Mouse (Mus musculus) forebrain, embryonic 12.5 days (tissue): ENCODE data around the gene Plcl1. TPM values are rescaled to one million over a fixed set of nuclear protein-coding genes. Genes with fewer than 3 reads are reported as not detected.

Experiments
- ATAC-seq: fragments of 200-750 bp; cut with Nextera tagmentation; 2 replicates; pipeline ENCODE4 v1.8.0; 2017; ENCODE audit warnings: moderate TSS enrichment; ENCODE audit not compliant: low FRiP score
- H3K27ac ChIP-seq: fragments of 300-500 bp; sonication (generic); 2 replicates; pipeline ENCODE4 v1.5.1; 2016; ENCODE audit warnings: mild to moderate bottlenecking
- H3K27me3 ChIP-seq: fragments of 300-500 bp; sonication (generic); 2 replicates; pipeline ENCODE4 v1.6.1; 2016; ENCODE audit warnings: mild to moderate bottlenecking
- H3K36me3 ChIP-seq: fragments of 300-500 bp; sonication (generic); replicated peaks from 2 replicates; pipeline ENCODE4 v1.6.1; 2016; ENCODE audit warnings: mild to moderate bottlenecking
- H3K4me1 ChIP-seq: fragments of 300-500 bp; sonication (generic); 2 replicates; pipeline ENCODE4 v1.6.1; 2016
- H3K4me2 ChIP-seq: fragments of 300-500 bp; sonication (generic); 2 replicates; pipeline ENCODE4 v1.6.1; 2016; ENCODE audit warnings: mild to moderate bottlenecking, moderate library complexity
- H3K4me3 ChIP-seq: fragments of 300-500 bp; sonication (generic); replicated peaks from 2 replicates; pipeline ENCODE4 v1.5.1; 2016; ENCODE audit warnings: mild to moderate bottlenecking
- H3K9ac ChIP-seq: fragments of 300-500 bp; sonication (generic); 2 replicates; pipeline ENCODE4 v1.6.1; 2016; ENCODE audit warnings: mild to moderate bottlenecking
- H3K9me3 ChIP-seq: fragments of 300-500 bp; sonication (generic); 2 replicates; pipeline ENCODE4 v1.6.1; 2016
- WGBS: fragments of 180-500 bp; shearing (Covaris S2); methylation state at CpG from one replicate; pipeline ENCODE4 v1.1.7; 2016; 5-methylcytosine and 5-hydroxymethylcytosine counted together
- polyA plus RNA-seq: library from polyadenylated mRNA; unstranded; fragments of >200 nt; fragmentation: Nextera tagmentation; extraction: Ambion mirVana; gene quantifications from 2 replicates; pipeline ENCODE4 v1.2.1, GENCODE M21; 2016

Plcl1 gene
- polyA plus RNA-seq, 1 experiment from 2014 or later, result 4.2 TPM

DNA sequence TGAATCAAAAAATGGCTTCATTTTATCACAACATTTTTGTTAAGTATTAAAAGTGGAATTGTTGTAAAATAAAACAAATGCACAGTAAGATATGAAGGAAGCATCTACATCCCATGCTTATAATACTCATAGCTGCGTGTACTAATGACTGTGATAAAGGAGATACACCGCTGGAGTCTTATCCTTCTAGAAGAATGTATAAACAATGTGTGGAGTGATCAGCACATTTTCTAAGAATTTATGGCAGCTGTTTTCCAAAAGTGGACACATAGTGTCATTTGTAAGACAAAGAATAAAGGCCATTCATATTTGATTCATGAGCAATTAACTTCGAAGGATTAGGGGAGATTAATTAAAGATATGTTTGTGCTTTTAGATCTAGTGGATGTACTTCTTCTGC, 148.7 kb downstream of the Plcl1 start:
- Histone ChIP-seq H3K36me3 (no peaks in the 10 kb centered on the region), H3K27me3 (no peaks in the 10 kb centered on the region), H3K9me3 (no peaks in the 10 kb centered on the region), H3K27ac (no peak overlapping the region), H3K4me1 (no peaks in the 10 kb centered on the region), H3K9ac (no peak overlapping the region), H3K4me2 (no peak overlapping the region), H3K4me3 (no peak overlapping the region)
- no peak for ATAC-seq
- 81% methylated on average over 3 of the region's 3 CpGs for WGBS

DNA sequence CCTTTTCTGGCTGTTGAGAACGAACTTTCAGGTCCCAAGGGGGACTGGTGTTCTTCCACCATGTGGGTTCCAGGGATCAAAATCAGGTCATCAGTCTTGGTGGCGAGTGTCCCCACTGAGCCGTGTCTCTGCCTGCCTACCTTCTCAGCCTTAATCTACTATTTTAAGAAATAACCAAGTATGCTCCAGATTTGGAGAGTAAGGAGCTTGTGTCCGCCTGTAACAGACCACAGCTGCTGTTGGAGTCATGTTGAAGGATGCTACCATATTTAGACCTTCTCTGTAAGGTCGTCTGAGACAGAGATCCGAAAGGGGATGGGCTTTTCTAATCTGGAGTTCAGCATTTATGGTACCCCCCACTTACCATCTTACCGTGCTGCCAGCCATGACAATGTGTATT, 152.2 kb downstream of the Plcl1 start:
- WGBS, result 87% methylated on average over 7 of the region's 7 CpGs

DNA sequence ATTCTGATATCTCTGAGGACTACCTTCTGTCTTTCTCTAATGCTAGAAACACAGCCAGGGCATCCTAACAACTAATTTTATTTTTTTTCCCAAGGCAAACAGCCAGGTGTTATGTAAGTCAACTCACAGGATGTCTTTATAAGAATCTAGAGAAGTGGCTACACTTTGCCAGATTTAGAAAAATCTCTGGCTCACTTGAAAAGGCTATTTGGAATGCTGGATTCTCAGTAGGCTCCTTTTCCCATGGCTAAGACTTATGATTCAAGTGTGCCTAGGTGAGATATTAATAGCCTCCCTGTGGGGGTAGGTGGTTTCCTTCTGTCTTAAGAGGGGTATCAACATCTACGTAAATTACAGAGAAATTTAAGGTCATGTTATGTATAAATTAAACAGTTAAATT, 152.7 kb downstream of the Plcl1 start:
- H3K27ac ChIP-seq, result no peak overlapping the region
- 86% methylated on average over 1 of the region's 1 CpGs for WGBS

More for the DNA sequence above, 152.2 kb downstream of the Plcl1 start:
- H3K4me2 ChIP-seq, result no peak overlapping the region
- no peaks in the 10 kb centered on the region for H3K36me3 ChIP-seq
- ATAC-seq, result no peak
- H3K27me3 ChIP-seq, result no peaks in the 10 kb centered on the region
- no peaks in the 10 kb centered on the region for H3K4me1 ChIP-seq
- H3K9ac ChIP-seq, result no peak overlapping the region
- H3K27ac ChIP-seq, result no peak overlapping the region
- H3K4me3 ChIP-seq, result no peak overlapping the region
- no peaks in the 10 kb centered on the region for H3K9me3 ChIP-seq

DNA sequence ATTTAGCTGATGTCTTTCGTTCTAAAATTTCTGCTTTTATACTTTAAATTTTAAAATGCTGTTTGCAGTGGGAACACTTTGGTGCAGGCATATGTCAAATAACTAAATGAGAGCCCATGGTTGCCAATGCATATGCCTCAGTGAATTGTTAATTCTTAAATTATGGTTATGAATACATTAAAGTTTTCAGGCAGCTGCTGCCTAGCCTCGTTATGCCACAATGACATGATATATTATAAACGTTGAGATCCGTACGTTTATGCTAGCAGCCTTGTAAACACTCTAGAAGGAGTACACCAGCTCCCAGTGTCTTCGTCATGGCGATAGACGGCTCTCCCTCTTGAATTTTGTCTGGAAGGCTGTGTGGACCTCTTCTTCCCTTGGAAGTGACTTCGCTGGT, 154.3 kb downstream of the Plcl1 start:
- WGBS, result 82% methylated on average over 9 of the region's 9 CpGs
- Histone ChIP-seq H3K36me3 (no peaks in the 10 kb centered on the region), H3K4me3 (no peak overlapping the region), H3K9ac (no peak overlapping the region), H3K4me2 (no peak overlapping the region), H3K4me1 (no peaks in the 10 kb centered on the region), H3K9me3 (no peaks in the 10 kb centered on the region), H3K27ac (no peak overlapping the region), H3K27me3 (no peaks in the 10 kb centered on the region)
- ATAC-seq, result no peak

More for the DNA sequence above, 152.7 kb downstream of the Plcl1 start:
- no peak for ATAC-seq
- Histone ChIP-seq H3K27me3 (no peaks in the 10 kb centered on the region), H3K36me3 (no peaks in the 10 kb centered on the region), H3K4me2 (no peak overlapping the region), H3K4me1 (no peaks in the 10 kb centered on the region), H3K4me3 (no peak overlapping the region), H3K9ac (no peak overlapping the region), H3K9me3 (no peaks in the 10 kb centered on the region)

DNA sequence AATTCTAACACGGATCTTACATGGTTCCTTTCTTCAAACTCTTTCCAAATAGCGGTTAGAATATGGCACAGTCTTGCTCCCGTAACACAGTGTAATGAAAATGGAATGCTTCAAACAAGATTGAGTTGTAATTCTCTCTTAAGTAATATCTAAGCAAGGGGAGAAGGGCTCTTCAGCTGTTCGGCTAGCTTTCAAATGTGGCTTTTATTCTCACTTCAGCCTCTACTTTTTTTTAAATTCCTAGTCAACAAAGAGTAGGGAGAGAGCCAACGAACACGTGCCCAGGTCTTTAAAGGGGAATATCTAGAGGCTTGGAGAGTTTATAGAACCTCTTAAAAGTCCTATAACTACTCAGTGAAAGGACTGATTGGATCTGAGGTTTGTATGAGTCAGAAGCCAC, 160.2 kb downstream of the Plcl1 start:
- H3K27me3 ChIP-seq, result no peaks in the 10 kb centered on the region
- no peaks in the 10 kb centered on the region for H3K9me3 ChIP-seq
- 77% methylated on average over 6 of the region's 6 CpGs for WGBS
- no peaks in the 10 kb centered on the region for H3K36me3 ChIP-seq
- no peak overlapping the region for H3K4me2 ChIP-seq
- H3K9ac ChIP-seq, result no peak overlapping the region
- ATAC-seq, result no peak
- no peaks in the 10 kb centered on the region for H3K4me1 ChIP-seq
- H3K4me3 ChIP-seq, result no peak overlapping the region
- H3K27ac ChIP-seq, result no peak overlapping the region

DNA sequence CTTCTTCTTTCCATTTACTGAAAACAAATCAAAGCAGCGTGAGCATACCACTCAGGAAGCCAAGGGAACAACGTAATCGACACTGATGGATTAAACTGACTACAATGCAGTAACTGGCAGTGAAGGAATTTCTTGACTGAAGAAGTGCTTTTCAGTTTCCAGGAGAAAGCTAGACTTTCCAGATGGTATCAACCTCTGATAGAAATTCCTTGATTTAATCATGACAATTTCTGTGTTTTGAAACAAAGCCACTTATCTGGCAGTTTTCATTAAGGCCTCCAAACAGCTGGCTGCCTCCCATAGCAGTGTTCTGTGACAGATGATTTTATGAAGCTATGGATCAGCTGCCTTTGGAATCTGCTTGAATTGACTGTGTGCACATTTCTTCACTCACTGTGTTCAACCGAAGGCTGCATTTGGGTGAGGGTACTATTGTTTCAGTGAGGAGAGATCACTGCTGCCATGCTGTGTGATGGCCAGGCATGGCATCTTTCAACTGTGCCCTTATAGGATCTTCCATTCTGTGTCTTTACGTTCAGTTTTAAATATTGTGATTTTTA, 162.2 kb downstream of the Plcl1 start:
- H3K4me1 ChIP-seq, result no peaks in the 10 kb centered on the region
- 86% methylated on average over 5 of the region's 5 CpGs for WGBS
- no peaks in the 10 kb centered on the region for H3K36me3 ChIP-seq
- ATAC-seq, result no peak
- H3K27ac ChIP-seq, result no peak overlapping the region
- H3K4me3 ChIP-seq, result no peak overlapping the region
- H3K27me3 ChIP-seq, result no peaks in the 10 kb centered on the region
- H3K9me3 ChIP-seq, result no peaks in the 10 kb centered on the region
- no peak overlapping the region for H3K4me2 ChIP-seq
- no peak overlapping the region for H3K9ac ChIP-seq

DNA sequence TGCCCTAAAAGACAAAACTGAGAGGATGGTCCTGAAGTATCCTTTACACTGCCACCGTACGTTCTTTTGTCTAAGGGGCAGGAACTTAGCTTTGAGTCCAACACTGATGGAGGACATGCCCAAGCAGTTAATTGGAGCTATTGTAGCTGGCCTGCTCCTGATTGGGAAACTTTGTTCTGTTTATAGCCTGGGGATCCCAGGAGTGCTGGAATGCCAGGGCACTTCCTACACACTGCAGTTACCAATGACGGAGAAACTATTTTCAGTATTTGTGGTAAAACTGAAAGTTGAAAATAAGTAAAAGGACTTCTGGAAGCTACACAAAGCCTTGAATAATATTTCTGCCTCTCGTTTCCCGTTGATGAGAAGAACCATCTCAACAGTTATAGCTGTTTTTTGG, 164.5 kb downstream of the Plcl1 start:
- 74% methylated on average over 5 of the region's 5 CpGs for WGBS
- no peak overlapping the region for H3K4me3 ChIP-seq
- no peaks in the 10 kb centered on the region for H3K9me3 ChIP-seq
- H3K4me2 ChIP-seq, result no peak overlapping the region
- no peak for ATAC-seq
- no peak overlapping the region for H3K27ac ChIP-seq
- no peaks in the 10 kb centered on the region for H3K4me1 ChIP-seq
- no peak overlapping the region for H3K9ac ChIP-seq
- no peaks in the 10 kb centered on the region for H3K27me3 ChIP-seq
- no peaks in the 10 kb centered on the region for H3K36me3 ChIP-seq

DNA sequence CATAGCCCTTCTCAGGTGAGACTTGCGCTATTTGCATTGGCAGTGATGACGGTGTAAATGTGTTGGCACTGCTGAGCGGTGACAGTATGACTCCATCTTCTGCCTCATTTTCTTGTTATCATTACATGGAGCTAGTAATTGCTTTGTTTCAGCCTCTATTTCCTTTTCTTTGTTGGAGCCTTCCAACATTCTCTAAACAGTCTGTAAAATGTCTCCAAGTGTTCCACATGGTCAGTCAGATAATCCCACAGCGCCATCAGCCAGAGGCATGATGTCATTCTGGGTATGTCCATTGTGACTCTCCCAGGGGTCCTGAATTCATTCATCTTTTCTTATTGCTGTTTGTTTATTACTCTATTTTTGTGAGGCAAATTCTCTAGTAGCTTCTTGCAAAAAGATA, 165.7 kb downstream of the Plcl1 start:
- no peak for ATAC-seq
- Histone ChIP-seq H3K27ac (no peak overlapping the region), H3K9ac (no peak overlapping the region), H3K36me3 (no peaks in the 10 kb centered on the region), H3K27me3 (no peaks in the 10 kb centered on the region), H3K4me3 (no peak overlapping the region), H3K4me2 (no peak overlapping the region), H3K9me3 (no peaks in the 10 kb centered on the region), H3K4me1 (no peaks in the 10 kb centered on the region)
- WGBS, result 91% methylated on average over 4 of the region's 4 CpGs

DNA sequence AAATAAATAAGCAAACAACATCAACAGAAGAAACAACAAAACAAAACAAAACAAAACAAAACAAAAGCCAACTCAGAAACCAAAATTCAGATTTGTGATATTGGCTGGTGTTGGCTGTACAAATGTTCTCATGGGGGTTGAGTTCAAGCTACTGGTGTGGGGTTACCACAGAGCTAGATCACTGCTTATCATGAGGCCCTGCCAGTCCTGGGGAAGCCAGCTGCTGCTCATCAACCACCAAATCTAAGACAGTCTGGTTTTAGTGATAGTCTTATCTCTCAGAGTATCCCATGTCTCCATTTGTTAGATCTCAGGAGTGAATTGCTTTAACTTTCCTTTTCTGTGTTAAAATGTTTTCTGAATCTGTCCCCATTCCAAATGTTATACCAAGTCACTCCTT, 166.5 kb downstream of the Plcl1 start:
- no peak overlapping the region for H3K27ac ChIP-seq
- no peak for ATAC-seq
- no peak overlapping the region for H3K9ac ChIP-seq
- H3K36me3 ChIP-seq, result no peaks in the 10 kb centered on the region
- no peaks in the 10 kb centered on the region for H3K27me3 ChIP-seq
- no peak overlapping the region for H3K4me3 ChIP-seq
- H3K9me3 ChIP-seq, result no peaks in the 10 kb centered on the region
- H3K4me1 ChIP-seq, result no peaks in the 10 kb centered on the region
- no peak overlapping the region for H3K4me2 ChIP-seq

DNA sequence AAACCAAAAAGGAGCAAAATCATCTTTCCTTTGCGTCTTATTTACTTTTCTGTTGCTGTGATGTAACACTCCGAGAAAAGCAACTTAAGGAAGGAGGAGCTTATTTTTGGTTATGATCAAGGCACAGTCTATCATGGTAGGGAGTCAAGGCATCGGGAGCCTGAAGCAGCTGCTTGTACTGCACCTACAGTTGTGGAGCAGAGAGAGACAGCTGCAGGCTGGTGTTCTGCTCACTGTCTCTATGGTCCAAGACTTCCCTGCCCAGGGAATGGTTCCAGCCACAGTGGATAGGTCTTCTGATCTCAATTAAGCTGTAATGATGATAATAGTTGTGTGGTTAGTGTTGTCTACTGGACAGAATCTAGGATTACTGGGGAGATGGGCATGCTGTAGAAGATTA, 166.9 kb downstream of the Plcl1 start:
- 93% methylated on average over 3 of the region's 3 CpGs for WGBS
- Histone ChIP-seq H3K36me3 (no peaks in the 10 kb centered on the region), H3K4me1 (no peaks in the 10 kb centered on the region), H3K27me3 (no peaks in the 10 kb centered on the region), H3K4me2 (no peak overlapping the region), H3K27ac (no peak overlapping the region), H3K9ac (no peak overlapping the region), H3K4me3 (no peak overlapping the region), H3K9me3 (no peaks in the 10 kb centered on the region)
- no peak for ATAC-seq

DNA sequence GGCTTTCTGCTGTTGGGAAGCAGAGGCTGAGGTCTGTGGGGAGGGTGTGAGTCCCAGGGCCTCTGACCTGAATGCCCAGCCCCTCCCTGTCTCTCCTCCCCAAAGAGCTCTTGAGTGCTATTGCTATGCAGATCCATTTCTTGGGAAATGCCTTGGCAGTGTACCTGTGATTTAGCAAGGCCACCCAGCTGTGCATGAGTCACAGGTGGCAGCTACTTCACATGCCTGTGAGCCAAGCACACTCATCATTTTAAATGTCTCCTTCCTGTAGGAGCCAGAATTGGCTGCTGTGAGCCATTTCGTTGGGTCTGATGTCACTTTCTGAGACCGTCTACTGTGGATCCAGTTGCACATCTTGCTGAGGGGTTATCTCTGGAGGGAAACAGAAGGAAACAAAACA, 170.2 kb downstream of the Plcl1 start:
- Histone ChIP-seq H3K27ac (no peak overlapping the region), H3K27me3 (no peaks in the 10 kb centered on the region), H3K36me3 (no peaks in the 10 kb centered on the region), H3K4me2 (no peak overlapping the region), H3K9me3 (no peaks in the 10 kb centered on the region), H3K4me3 (no peak overlapping the region), H3K9ac (no peak overlapping the region), H3K4me1 (no peaks in the 10 kb centered on the region)
- 65% methylated on average over 2 of the region's 2 CpGs for WGBS
- no peak for ATAC-seq

DNA sequence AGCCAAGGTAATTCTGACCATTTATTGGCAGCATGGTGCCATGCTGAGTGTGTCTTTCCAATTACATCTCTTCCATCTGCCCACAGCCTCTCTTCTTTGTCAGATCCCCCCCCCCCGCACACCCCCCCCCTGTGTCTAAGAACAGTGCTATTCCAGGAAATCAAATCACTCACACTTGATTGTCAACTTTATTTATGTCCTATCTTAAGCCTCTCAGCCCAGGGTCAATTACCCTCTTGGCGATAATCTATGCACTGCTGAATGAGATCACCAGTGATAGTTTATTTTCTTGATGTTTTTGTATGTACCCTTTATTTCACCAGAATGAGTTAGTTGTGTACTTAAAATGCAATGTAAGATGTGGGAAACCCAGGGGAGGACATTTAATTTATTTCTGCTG, 176.0 kb downstream of the Plcl1 start:
- H3K4me3 ChIP-seq, result no peak overlapping the region
- no peak overlapping the region for H3K27ac ChIP-seq
- H3K27me3 ChIP-seq, result no peaks in the 10 kb centered on the region
- no peak overlapping the region for H3K4me2 ChIP-seq
- H3K36me3 ChIP-seq, result no peaks in the 10 kb centered on the region
- ATAC-seq, result 0 out of 2 replicates have a peak, but pooled peaks have one; percentile 46
- H3K9me3 ChIP-seq, result no peaks in the 10 kb centered on the region
- 37% methylated on average over 2 of the region's 2 CpGs for WGBS
- no peak overlapping the region for H3K9ac ChIP-seq
- no peaks in the 10 kb centered on the region; the same call in 1 of the 2 replicates for H3K4me1 ChIP-seq

DNA sequence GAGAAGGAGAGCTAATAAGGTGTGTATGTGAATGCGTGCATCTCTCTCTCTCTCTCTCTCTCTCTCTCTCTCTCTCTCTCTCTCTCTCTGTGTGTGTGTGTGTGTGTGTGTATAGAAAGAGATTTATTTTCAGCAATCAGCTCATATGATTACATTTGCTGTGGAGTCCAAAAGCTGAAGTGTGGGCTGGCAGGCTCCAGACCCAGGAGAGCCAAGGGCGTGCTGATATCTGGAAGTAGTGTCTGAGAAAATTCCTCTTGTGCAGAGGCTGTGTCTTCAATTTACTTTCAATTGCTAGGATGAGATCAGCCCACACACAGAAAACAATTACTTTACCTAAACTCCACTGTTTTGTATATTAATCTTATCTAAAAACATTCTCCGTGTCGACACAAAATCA, 179.7 kb downstream of the Plcl1 start:
- no peak overlapping the region for H3K4me3 ChIP-seq
- ATAC-seq, result no peak
- no peaks in the 10 kb centered on the region for H3K36me3 ChIP-seq
- H3K4me2 ChIP-seq, result no peak overlapping the region
- WGBS, result 93% methylated on average over 4 of the region's 4 CpGs
- no peaks in the 10 kb centered on the region for H3K9me3 ChIP-seq
- H3K27ac ChIP-seq, result no peak overlapping the region
- peaks cover 3% of the 10 kb centered on the region; the same call in 1 of the 2 replicates for H3K4me1 ChIP-seq
- no peak overlapping the region for H3K9ac ChIP-seq
- no peaks in the 10 kb centered on the region for H3K27me3 ChIP-seq
